Mouse (Mus musculus): ENCODE measurements around the gene Alox8. TPM values are rescaled to one million over a fixed set of nuclear protein-coding genes. Genes with fewer than 3 reads are reported as not detected.

Gene Alox8
- polyA plus RNA-seq (2014; fragmentation: Illumina TruSeq; extraction: RNeasy Lipid Tissue Mini Kit (QIAGEN cat#74804); ENCODE audit: low read depth, low replicate concordance) = not detected

DNA sequence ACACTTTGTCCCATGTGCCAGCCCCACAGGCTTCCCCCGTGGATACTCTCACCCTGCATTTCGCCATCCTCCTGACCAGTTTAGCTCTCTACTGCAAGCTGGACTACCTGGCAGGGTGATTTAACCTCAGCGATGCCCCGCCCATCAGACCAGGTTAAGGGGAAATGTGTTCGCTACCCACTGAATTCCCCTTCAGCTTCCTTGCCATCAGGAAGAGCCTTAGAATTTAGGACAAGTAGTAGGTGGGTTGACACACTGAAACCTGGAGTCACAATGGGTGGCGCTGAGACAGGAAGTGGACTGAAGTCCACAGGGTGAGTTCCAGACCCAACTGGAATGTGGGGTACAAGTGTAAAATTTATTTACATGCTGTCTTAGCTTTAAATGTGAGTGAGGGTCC lies at the start of gene Alox8:
Gene Alox8 (minus strand): TSS at position 101 of the 400 bp plus-strand sequence.

DNA sequence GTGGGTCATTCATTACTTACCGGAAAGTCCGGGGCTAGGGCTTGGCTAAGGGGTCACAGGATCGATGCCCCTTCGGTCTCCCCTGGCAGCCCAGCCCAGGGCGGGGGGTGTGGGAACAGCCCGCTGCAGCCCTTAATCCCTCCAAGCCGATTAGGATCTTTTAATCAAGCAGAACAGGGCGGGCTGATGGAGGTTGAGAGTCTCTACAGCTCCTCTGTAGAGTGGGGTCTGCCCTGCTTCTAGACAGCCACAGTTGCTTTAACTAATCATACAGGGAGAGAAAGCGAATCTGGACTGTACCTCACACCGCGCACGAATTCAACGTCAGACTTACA lies 39.2 kb upstream of the Alox8 start, which contains the start of gene Gucy2e:
Gene Gucy2e (minus strand): TSS at position 111 of the 335 bp plus-strand sequence.

DNA sequence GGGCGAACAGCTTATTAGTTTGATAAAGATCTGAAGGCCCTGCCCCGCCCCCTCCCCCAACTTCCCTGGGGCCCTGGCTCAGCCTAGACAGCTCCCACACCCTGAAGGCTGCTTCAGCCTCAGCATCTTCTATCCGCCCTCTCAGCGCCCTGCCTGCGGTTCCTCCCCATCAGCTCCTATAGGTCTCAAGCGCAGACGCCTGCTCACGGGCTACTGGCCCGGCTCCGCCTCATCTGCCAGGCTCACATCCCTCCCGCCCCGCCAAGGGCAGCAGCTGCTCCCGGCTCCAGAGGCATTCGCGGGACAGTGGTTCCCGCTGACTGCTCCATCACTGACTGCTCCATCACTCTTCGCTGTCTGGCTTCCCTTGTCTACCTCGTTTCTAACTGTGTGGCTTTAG lies 40.8 kb downstream of the Alox8 start, which contains the start of gene Alox12b:
Gene Alox12b (plus strand): TSS at position 190 of the 400 bp plus-strand sequence.

Other genes with a start within 250 kb of the Alox8 start
- gene Arhgef15, start 240.4 kb downstream of the Alox8 start, polyA plus RNA-seq (2014; fragmentation: Illumina TruSeq; extraction: RNeasy Lipid Tissue Mini Kit (QIAGEN cat#74804); ENCODE audit: low read depth, low replicate concordance) = 1.7 TPM
- 53.1 TPM for gene Slc25a35, start 229.7 kb downstream of the Alox8 start, polyA plus RNA-seq (2014; fragmentation: Illumina TruSeq; extraction: RNeasy Lipid Tissue Mini Kit (QIAGEN cat#74804); ENCODE audit: low read depth, low replicate concordance)
- gene Rangrf, start 222.7 kb downstream of the Alox8 start, polyA plus RNA-seq (2014; fragmentation: Illumina TruSeq; extraction: RNeasy Lipid Tissue Mini Kit (QIAGEN cat#74804); ENCODE audit: low read depth, low replicate concordance) = 7.5 TPM
- gene Pfas, start 189.4 kb downstream of the Alox8 start, polyA plus RNA-seq (2014; fragmentation: Illumina TruSeq; extraction: RNeasy Lipid Tissue Mini Kit (QIAGEN cat#74804); ENCODE audit: low read depth, low replicate concordance) = 8.8 TPM
- gene Ctc1, start 181.9 kb downstream of the Alox8 start, polyA plus RNA-seq (2014; fragmentation: Illumina TruSeq; extraction: RNeasy Lipid Tissue Mini Kit (QIAGEN cat#74804); ENCODE audit: low read depth, low replicate concordance) = 3.0 TPM
- 3.5 TPM for gene Aurkb, start 152.2 kb downstream of the Alox8 start, polyA plus RNA-seq (2014; fragmentation: Illumina TruSeq; extraction: RNeasy Lipid Tissue Mini Kit (QIAGEN cat#74804); ENCODE audit: low read depth, low replicate concordance)
- gene Borcs6, start 138.1 kb downstream of the Alox8 start, polyA plus RNA-seq (2014; fragmentation: Illumina TruSeq; extraction: RNeasy Lipid Tissue Mini Kit (QIAGEN cat#74804); ENCODE audit: low read depth, low replicate concordance) = 3.4 TPM
- 1.9 TPM for gene Tmem107, start 127.0 kb downstream of the Alox8 start, polyA plus RNA-seq (2014; fragmentation: Illumina TruSeq; extraction: RNeasy Lipid Tissue Mini Kit (QIAGEN cat#74804); ENCODE audit: low read depth, low replicate concordance)
- 109 TPM for gene Vamp2, start 109.4 kb downstream of the Alox8 start, polyA plus RNA-seq (2014; fragmentation: Illumina TruSeq; extraction: RNeasy Lipid Tissue Mini Kit (QIAGEN cat#74804); ENCODE audit: low read depth, low replicate concordance)
- gene Per1, start 102.6 kb downstream of the Alox8 start, polyA plus RNA-seq (2014; fragmentation: Illumina TruSeq; extraction: RNeasy Lipid Tissue Mini Kit (QIAGEN cat#74804); ENCODE audit: low read depth, low replicate concordance) = 0.32 TPM
- not detected for gene Hes7, start 77.4 kb downstream of the Alox8 start, polyA plus RNA-seq (2014; fragmentation: Illumina TruSeq; extraction: RNeasy Lipid Tissue Mini Kit (QIAGEN cat#74804); ENCODE audit: low read depth, low replicate concordance)
- not detected for gene 9130213A22Rik, start 75.3 kb downstream of the Alox8 start, polyA plus RNA-seq (2014; fragmentation: Illumina TruSeq; extraction: RNeasy Lipid Tissue Mini Kit (QIAGEN cat#74804); ENCODE audit: low read depth, low replicate concordance)
- gene Aloxe3, start 71.9 kb downstream of the Alox8 start, polyA plus RNA-seq (2014; fragmentation: Illumina TruSeq; extraction: RNeasy Lipid Tissue Mini Kit (QIAGEN cat#74804); ENCODE audit: low read depth, low replicate concordance) = 0.22 TPM
- not detected for gene Alox12b, start 40.9 kb downstream of the Alox8 start, polyA plus RNA-seq (2014; fragmentation: Illumina TruSeq; extraction: RNeasy Lipid Tissue Mini Kit (QIAGEN cat#74804); ENCODE audit: low read depth, low replicate concordance)
- gene Gucy2e, start 39.2 kb upstream of the Alox8 start, polyA plus RNA-seq (2014; fragmentation: Illumina TruSeq; extraction: RNeasy Lipid Tissue Mini Kit (QIAGEN cat#74804); ENCODE audit: low read depth, low replicate concordance) = not detected
- 6.8 TPM for gene Cntrob, start 125.9 kb upstream of the Alox8 start, polyA plus RNA-seq (2014; fragmentation: Illumina TruSeq; extraction: RNeasy Lipid Tissue Mini Kit (QIAGEN cat#74804); ENCODE audit: low read depth, low replicate concordance)
- 40.4 TPM for gene Trappc1, start 126.1 kb upstream of the Alox8 start, polyA plus RNA-seq (2014; fragmentation: Illumina TruSeq; extraction: RNeasy Lipid Tissue Mini Kit (QIAGEN cat#74804); ENCODE audit: low read depth, low replicate concordance)
- gene Kcnab3, start 128.4 kb upstream of the Alox8 start, polyA plus RNA-seq (2014; fragmentation: Illumina TruSeq; extraction: RNeasy Lipid Tissue Mini Kit (QIAGEN cat#74804); ENCODE audit: low read depth, low replicate concordance) = 0.25 TPM
- 5.9 TPM for gene Rnf227, start 142.6 kb upstream of the Alox8 start, polyA plus RNA-seq (2014; fragmentation: Illumina TruSeq; extraction: RNeasy Lipid Tissue Mini Kit (QIAGEN cat#74804); ENCODE audit: low read depth, low replicate concordance)
- gene Chd3, start 171.6 kb upstream of the Alox8 start, polyA plus RNA-seq (2014; fragmentation: Illumina TruSeq; extraction: RNeasy Lipid Tissue Mini Kit (QIAGEN cat#74804); ENCODE audit: low read depth, low replicate concordance) = 17.9 TPM
- 5.3 TPM for gene Naa38, start 197.6 kb upstream of the Alox8 start, polyA plus RNA-seq (2014; fragmentation: Illumina TruSeq; extraction: RNeasy Lipid Tissue Mini Kit (QIAGEN cat#74804); ENCODE audit: low read depth, low replicate concordance)
- 31.9 TPM for gene Cyb5d1, start 197.8 kb upstream of the Alox8 start, polyA plus RNA-seq (2014; fragmentation: Illumina TruSeq; extraction: RNeasy Lipid Tissue Mini Kit (QIAGEN cat#74804); ENCODE audit: low read depth, low replicate concordance)
- gene Tmem88, start 200.4 kb upstream of the Alox8 start, polyA plus RNA-seq (2014; fragmentation: Illumina TruSeq; extraction: RNeasy Lipid Tissue Mini Kit (QIAGEN cat#74804); ENCODE audit: low read depth, low replicate concordance) = not detected
- gene Kdm6b, start 215.8 kb upstream of the Alox8 start, polyA plus RNA-seq (2014; fragmentation: Illumina TruSeq; extraction: RNeasy Lipid Tissue Mini Kit (QIAGEN cat#74804); ENCODE audit: low read depth, low replicate concordance) = 7.2 TPM

All from sigmoid colon, adult 10 weeks (tissue).